Mouse (Mus musculus) heart, adult 11 months (tissue): ENCODE data around the gene Cyp2s1.

ENCODE experiments used
- DNase-seq: peaks from one replicate; pipeline ENCODE4 v3.0.0; 2022

The Cyp2s1 gene

GRCm38 (mm10) chr7:25816241-25816919 lies at the start of gene Cyp2s1:
TSS of gene Cyp2s1 (minus strand) at chr7:25816913.
- DNase-seq: peak; percentile 92

- DNase-seq: peak; percentile 57
Measured at GRCm38 (mm10) chr7:25864861-25865260, 48.1 kb upstream of the Cyp2s1 start.

- DNase-seq: no peak
Measured at GRCm38 (mm10) chr7:25863756-25864155, 47.0 kb upstream of the Cyp2s1 start.

- peak; percentile 1 for DNase-seq
Measured at GRCm38 (mm10) chr7:25862365-25862764, 45.7 kb upstream of the Cyp2s1 start.

GRCm38 (mm10) chr7:25859962-25860870 lies 43.5 kb upstream of the Cyp2s1 start:
- DNase-seq: no peak

GRCm38 (mm10) chr7:25855082-25855481 lies 38.4 kb upstream of the Cyp2s1 start:
- DNase-seq: peak; percentile 91

GRCm38 (mm10) chr7:25848444-25848812 lies 31.7 kb upstream of the Cyp2s1 start:
- DNase-seq: no peak

GRCm38 (mm10) chr7:25847722-25848443 lies 31.2 kb upstream of the Cyp2s1 start:
- peak; percentile 97 for DNase-seq

- DNase-seq: no peak
Measured at GRCm38 (mm10) chr7:25844885-25845284, 28.2 kb upstream of the Cyp2s1 start.

GRCm38 (mm10) chr7:25844423-25844822 lies 27.7 kb upstream of the Cyp2s1 start:
- DNase-seq: no peak

GRCm38 (mm10) chr7:25843492-25843891 lies 26.8 kb upstream of the Cyp2s1 start:
- DNase-seq: no peak

- DNase-seq: no peak
Measured at GRCm38 (mm10) chr7:25840908-25841307, 24.2 kb upstream of the Cyp2s1 start.

GRCm38 (mm10) chr7:25835188-25835891 lies 18.6 kb upstream of the Cyp2s1 start:
- peak; percentile 92 for DNase-seq

GRCm38 (mm10) chr7:25831557-25832530 lies 15.1 kb upstream of the Cyp2s1 start:
- peak; percentile 90 for DNase-seq

- DNase-seq: no peak
Measured at GRCm38 (mm10) chr7:25830251-25830650, 13.5 kb upstream of the Cyp2s1 start.

- DNase-seq: peak; percentile 97
Measured at GRCm38 (mm10) chr7:25827199-25827598, 10.5 kb upstream of the Cyp2s1 start.

GRCm38 (mm10) chr7:25826029-25826428 lies 9.3 kb upstream of the Cyp2s1 start:
- DNase-seq: peak; percentile 79

GRCm38 (mm10) chr7:25825043-25825442 lies 8.3 kb upstream of the Cyp2s1 start:
- DNase-seq: no peak

- DNase-seq: peak; percentile 83
Measured at GRCm38 (mm10) chr7:25815571-25815970, 1.1 kb downstream of the Cyp2s1 start.

- DNase-seq: peak; percentile 89
Measured at GRCm38 (mm10) chr7:25814711-25815110, 2.0 kb downstream of the Cyp2s1 start.

- DNase-seq: no peak
Measured at GRCm38 (mm10) chr7:25812195-25812594, 4.5 kb downstream of the Cyp2s1 start.
